Mouse (Mus musculus) liver, adult 2 months (tissue): ENCODE measurements around the gene Stfa3. TPM values are rescaled to one million over a fixed set of nuclear protein-coding genes. Genes with fewer than 3 reads are reported as not detected.

Experiments
- DNase-seq: peaks from one replicate; pipeline ENCODE4 v3.0.0-alpha.2; 2011; ENCODE audit warnings: low read depth, low spot score; ENCODE audit errors: extremely low read depth
- H3K27ac ChIP-seq: fragments of 200-500 bp; replicated peaks from 2 replicates; pipeline ENCODE4 v1.5.1; 2012; ENCODE audit warnings: low read depth, mild to moderate bottlenecking, control low read depth, inconsistent platforms, low read length; ENCODE audit not compliant: insufficient read depth
- H3K27me3 ChIP-seq: fragments of 200-500 bp; 2 replicates; pipeline ENCODE4 v1.6.1; 2012; ENCODE audit warnings: mild to moderate bottlenecking, moderate library complexity, low read length, inconsistent platforms; ENCODE audit not compliant: control insufficient read depth, insufficient read depth
- H3K36me3 ChIP-seq: fragments of 200-500 bp; 2 replicates; pipeline ENCODE4 v1.6.1; 2012; ENCODE audit warnings: low read length, inconsistent platforms; ENCODE audit not compliant: control insufficient read depth, insufficient read depth
- H3K4me1 ChIP-seq: fragments of 200-500 bp; 2 replicates; pipeline ENCODE4 v1.6.1; 2011; ENCODE audit warnings: low read length; ENCODE audit not compliant: control insufficient read depth, insufficient read depth
- H3K4me3 ChIP-seq: fragments of 200-500 bp; 2 replicates; pipeline ENCODE4 v1.5.1; 2011; ENCODE audit warnings: low read depth, mild to moderate bottlenecking, control low read depth, low read length, moderate library complexity; ENCODE audit not compliant: insufficient read depth
- H3K79me2 ChIP-seq: fragments of 200-500 bp; 2 replicates; pipeline ENCODE4 v1.6.1; 2012; ENCODE audit warnings: inconsistent platforms, mild to moderate bottlenecking, low read length, moderate library complexity; ENCODE audit not compliant: control insufficient read depth, insufficient read depth
- H3K9ac ChIP-seq: fragments of 200-500 bp; 2 replicates; pipeline ENCODE4 v1.6.1; 2012; ENCODE audit warnings: low read depth, mild to moderate bottlenecking, control low read depth, inconsistent platforms, low read length
- CTCF ChIP-seq: fragments of 200-500 bp; IDR thresholded peaks from 2 replicates; pipeline ENCODE4 v1.5.1; 2011; ENCODE audit warnings: low read depth, low read length, control low read depth
- POLR2A ChIP-seq: fragments of 200-500 bp; IDR thresholded peaks from 2 replicates; pipeline ENCODE4 v1.6.1; 2011; ENCODE audit warnings: low read length, control low read depth; ENCODE audit not compliant: insufficient read depth; ENCODE audit errors: extremely low read depth
- WGBS: fragments of 180-500 bp; shearing (Covaris S2); methylation state at CpG from one replicate; pipeline ENCODE4 v1.1.7; 2018; 5-methylcytosine and 5-hydroxymethylcytosine counted together
- polyA plus RNA-seq: library from polyadenylated mRNA; depleted of rRNA; stranded (reverse); fragments of >200 nt; gene quantifications from 2 replicates; pipeline ENCODE4 v1.2.3, GENCODE M21; 2012; rRNA removed
- total RNA-seq: library from RNA; depleted of rRNA; stranded (reverse); fragments of >200 nt; gene quantifications from 2 replicates; pipeline ENCODE4 v1.2.3, GENCODE M21; 2014; rRNA removed

The Stfa3 gene
- not detected in 2 replicates for total RNA-seq
- polyA plus RNA-seq: not detected in 2 replicates

- 73% methylated on average over 4 of the region's 4 CpGs for WGBS
- TF ChIP-seq CTCF: no peak
- no peak for TF ChIP-seq POLR2A
- Histone ChIP-seq H3K79me2 (no peaks in the 10 kb centered on the region), H3K4me1 (no peaks in the 10 kb centered on the region), H3K27ac (no peak within 1 kb of the TSS), H3K9ac (no peak within 1 kb of the TSS), H3K27me3 (no peaks in the 10 kb centered on the region), H3K36me3 (no peaks in the 10 kb centered on the region), H3K4me3 (no peak within 1 kb of the TSS)
- DNase-seq: no peak
Measured at GRCm38 (mm10) chr16:36455342-36455802, at the start of gene Stfa3. Gene Stfa3 (minus strand): TSS chr16:36455392.

GRCm38 (mm10) chr16:36502286-36502685 lies 47.1 kb upstream of the Stfa3 start:
- H3K79me2 ChIP-seq: no peaks in the 10 kb centered on the region
- no peak for TF ChIP-seq POLR2A
- no peak for TF ChIP-seq CTCF
- no peaks in the 10 kb centered on the region for H3K27me3 ChIP-seq
- H3K9ac ChIP-seq: no peak overlapping the region
- peak; percentile 58 for DNase-seq
- no peaks in the 10 kb centered on the region for H3K36me3 ChIP-seq
- WGBS: 50% methylated on average over 2 of the region's 2 CpGs
- H3K4me1 ChIP-seq: no peaks in the 10 kb centered on the region
- H3K4me3 ChIP-seq: no peak overlapping the region
- no peak overlapping the region for H3K27ac ChIP-seq

- H3K79me2 ChIP-seq: no peaks in the 10 kb centered on the region
- H3K27me3 ChIP-seq: no peaks in the 10 kb centered on the region
- WGBS: 16% methylated on average over 1 of the region's 1 CpGs
- TF ChIP-seq CTCF (no peak), POLR2A (no peak)
- peak; percentile 5 for DNase-seq
- H3K9ac ChIP-seq: no peak overlapping the region
- H3K36me3 ChIP-seq: no peaks in the 10 kb centered on the region
- H3K4me3 ChIP-seq: no peak overlapping the region
- no peak overlapping the region for H3K27ac ChIP-seq
- no peaks in the 10 kb centered on the region for H3K4me1 ChIP-seq
Measured at GRCm38 (mm10) chr16:36492420-36492819, 37.2 kb upstream of the Stfa3 start.

GRCm38 (mm10) chr16:36476866-36477265 lies 21.7 kb upstream of the Stfa3 start:
- no peak for TF ChIP-seq CTCF
- TF ChIP-seq POLR2A: no peak
- peak; percentile 19 for DNase-seq
- 79% methylated on average over 9 of the region's 9 CpGs for WGBS

GRCm38 (mm10) chr16:36475530-36475929 lies 20.3 kb upstream of the Stfa3 start:
- Histone ChIP-seq H3K9ac (no peak overlapping the region), H3K4me1 (0 out of 2 replicates have a peak, but pooled peaks cover 1% of the 10 kb centered on the region), H3K27me3 (no peaks in the 10 kb centered on the region), H3K27ac (no peak overlapping the region), H3K36me3 (no peaks in the 10 kb centered on the region), H3K4me3 (no peak overlapping the region), H3K79me2 (no peaks in the 10 kb centered on the region)
- 88% methylated on average over 3 of the region's 3 CpGs for WGBS
- DNase-seq: no peak
- no peak for TF ChIP-seq CTCF

More at GRCm38 (mm10) chr16:36476866-36477265, 21.7 kb upstream of the Stfa3 start:
- Histone ChIP-seq H3K9ac (no peak overlapping the region), H3K36me3 (no peaks in the 10 kb centered on the region), H3K27ac (no peak overlapping the region), H3K27me3 (no peaks in the 10 kb centered on the region), H3K79me2 (no peaks in the 10 kb centered on the region), H3K4me3 (no peak overlapping the region), H3K4me1 (0 out of 2 replicates have a peak, but pooled peaks cover 1% of the 10 kb centered on the region)

- Histone ChIP-seq H3K9ac (no peak overlapping the region), H3K4me1 (0 out of 2 replicates have a peak, but pooled peaks cover 1% of the 10 kb centered on the region), H3K4me3 (no peak overlapping the region), H3K27ac (no peak overlapping the region), H3K27me3 (no peaks in the 10 kb centered on the region), H3K36me3 (no peaks in the 10 kb centered on the region), H3K79me2 (no peaks in the 10 kb centered on the region)
- 90% methylated on average over 2 of the region's 2 CpGs for WGBS
- no peak for TF ChIP-seq POLR2A
- TF ChIP-seq CTCF: no peak
- DNase-seq: no peak
Measured at GRCm38 (mm10) chr16:36474849-36475248, 19.7 kb upstream of the Stfa3 start.
